Mouse (Mus musculus): ENCODE results near the gene Arl2. TPM values are rescaled to one million over a fixed set of nuclear protein-coding genes. Genes with fewer than 3 reads are reported as not detected.
A peak's percentile ranks its signal among the peaks of the same experiment; 100 is the strongest.

The Arl2 gene
- total and polyA plus RNA-seq, 3 experiments = 47.2 to 111 TPM; not detected in 1

GRCm38 (mm10) chr19:6140678-6141393 lies 512 bp downstream of the Arl2 start, which contains the start of gene Batf2 (continued):
- peak in 2 of 3 experiments; percentile 79 to 92; a peak in 4 of 6 replicates for TF ChIP-seq CTCF (IDR thresholded peaks at IDR 0.05 in 2 of 3, conservative IDR thresholded peaks at IDR 0.05 in 1 of 3; ENCODE audit: control insufficient read depth in 1 of 3, insufficient read depth in 1 of 3, low read depth in 2 of 3, low read length in 3 of 3, poor library complexity in 1 of 3, severe bottlenecking in 1 of 3)
- TF ChIP-seq ZC3H11A (IDR thresholded peaks at IDR 0.05; ENCODE audit: low read depth, low read length) = no peak
- TF ChIP-seq GATA1 (IDR thresholded peaks at IDR 0.05; ENCODE audit: low read depth, low read length) = no peak
- TF ChIP-seq E2F4 (IDR thresholded peaks at IDR 0.05; ENCODE audit: borderline replicate concordance, low read depth, low read length) = no peak
- peak; percentile 66 for TF ChIP-seq MAZ (IDR thresholded peaks at IDR 0.05; ENCODE audit: low read depth, low read length)
- no peak for TF ChIP-seq EP300 (IDR thresholded peaks at IDR 0.05; ENCODE audit: low read depth in 1 of 2, low read length in 2 of 2)
- TF ChIP-seq MYB (IDR thresholded peaks at IDR 0.05; ENCODE audit: low read depth, low read length) = no peak
- 0 out of 2 replicates have a peak, but pooled peaks have one; percentile 42 for TF ChIP-seq POLR2AphosphoS2 (IDR thresholded peaks at IDR 0.05; ENCODE audit: low read length)
- no peak for TF ChIP-seq MEF2A (IDR thresholded peaks at IDR 0.05; ENCODE audit: extremely low read depth, insufficient replicate concordance, low read depth, low read length, poor library complexity, severe bottlenecking)
- peak; percentile 88 for TF ChIP-seq BHLHE40 (IDR thresholded peaks at IDR 0.05; ENCODE audit: borderline replicate concordance, low read depth, low read length)
- TF ChIP-seq RAD21 (IDR thresholded peaks at IDR 0.05; ENCODE audit: low read depth, low read length) = no peak
- TF ChIP-seq ZMIZ1 (IDR thresholded peaks at IDR 0.05; ENCODE audit: low read depth, low read length) = no peak; the same call in 1 of the 2 replicates
- TF ChIP-seq MAX (IDR thresholded peaks at IDR 0.05; ENCODE audit: low read length) = peak; percentile 89
- TF ChIP-seq JUND (IDR thresholded peaks at IDR 0.05; ENCODE audit: low read depth, low read length) = no peak

- peak overlapping the region; percentile 93 for H3K27ac ChIP-seq (ENCODE audit: control insufficient read depth, low read depth, low read length)
- no peak for DNase-seq (ENCODE audit: low read depth, low spot score)
- peak overlapping the region; percentile 73 to 74 for H3K4me3 ChIP-seq (ENCODE audit: control insufficient read depth in 1 of 2, insufficient read depth in 1 of 2, low read depth in 2 of 2, low read length in 2 of 2)
- peaks cover 2 to 11% of the 10 kb centered on the region in 2 experiments; a peak in 3 of 4 replicates for H3K4me1 ChIP-seq (ENCODE audit: control insufficient read depth in 1 of 2, insufficient read depth in 2 of 2, low read length in 2 of 2)
- peaks cover 5% of the 10 kb centered on the region; the same call in 1 of the 2 replicates for H3K79me2 ChIP-seq (ENCODE audit: control insufficient read depth, insufficient read depth, low read length, poor library complexity)
- peak overlapping the region; percentile 88 for H3K9ac ChIP-seq (ENCODE audit: control insufficient read depth, low read depth, low read length, poor library complexity, severe bottlenecking)
- H3K9me3 ChIP-seq (replicated peaks; ENCODE audit: insufficient read depth, low read length) = no peaks in the 10 kb centered on the region
- H3K36me3 ChIP-seq (ENCODE audit: control insufficient read depth in 1 of 2, insufficient read depth in 2 of 2, low read length in 2 of 2) = peaks cover 2 to 7% of the 10 kb centered on the region in 2 experiments; a peak in 2 of 4 replicates
- TF ChIP-seq GATA1 (IDR thresholded peaks at IDR 0.05; ENCODE audit: low read depth, low read length) = no peak
- no peak for TF ChIP-seq SIN3A (IDR thresholded peaks at IDR 0.05; ENCODE audit: low read length)
- TF ChIP-seq RCOR1 (IDR thresholded peaks at IDR 0.05; ENCODE audit: low read depth, low read length) = no peak
- TF ChIP-seq CHD1 (IDR thresholded peaks at IDR 0.05; ENCODE audit: low read depth, low read length) = no peak
- TF ChIP-seq RAD21 (IDR thresholded peaks at IDR 0.05; ENCODE audit: low read depth, low read length) = no peak
- no peak for TF ChIP-seq POLR2AphosphoS5 (IDR thresholded peaks at IDR 0.05; ENCODE audit: borderline replicate concordance, low read depth, low read length)
- no peak for TF ChIP-seq CTCF (IDR thresholded peaks at IDR 0.05 in 2 of 3, conservative IDR thresholded peaks at IDR 0.05 in 1 of 3; ENCODE audit: control insufficient read depth in 1 of 3, insufficient read depth in 1 of 3, low read depth in 2 of 3, low read length in 3 of 3, poor library complexity in 1 of 3, severe bottlenecking in 1 of 3)
- no peak for TF ChIP-seq BHLHE40 (IDR thresholded peaks at IDR 0.05; ENCODE audit: borderline replicate concordance, low read depth, low read length)
- no peak for TF ChIP-seq MYC (IDR thresholded peaks at IDR 0.05; ENCODE audit: low read depth, low read length)
- no peak for TF ChIP-seq ELF1 (IDR thresholded peaks at IDR 0.05; ENCODE audit: low read depth, low read length)
- TF ChIP-seq TBP (IDR thresholded peaks at IDR 0.05; ENCODE audit: low read depth, low read length) = no peak
- no peak for TF ChIP-seq MXI1 (IDR thresholded peaks at IDR 0.05; ENCODE audit: low read depth, low read length)
- no peak for TF ChIP-seq EP300 (IDR thresholded peaks at IDR 0.05; ENCODE audit: low read depth in 1 of 2, low read length in 2 of 2)
- TF ChIP-seq TCF12 (IDR thresholded peaks at IDR 0.05; ENCODE audit: low read depth, low read length) = no peak
- no peak for TF ChIP-seq USF1 (IDR thresholded peaks at IDR 0.05; ENCODE audit: low read depth, low read length)
- TF ChIP-seq MAFK (IDR thresholded peaks at IDR 0.05; ENCODE audit: borderline replicate concordance, low read depth, low read length) = no peak
- TF ChIP-seq HCFC1 (IDR thresholded peaks at IDR 0.05; ENCODE audit: low read depth, low read length) = no peak
- no peaks in the 10 kb centered on the region for H3K27me3 ChIP-seq (ENCODE audit: control insufficient read depth in 1 of 2, insufficient read depth in 2 of 2, low read length in 2 of 2)
Observed at GRCm38 (mm10) chr19:6140374-6140677, 1.0 kb downstream of the Arl2 start.
